Mouse (Mus musculus) layer of hippocampus, postnatal 14 days (tissue): ENCODE measurements around the gene H2-D1. TPM values are rescaled to one million over a fixed set of nuclear protein-coding genes. Genes with fewer than 3 reads are reported as not detected.
"Not testable (repeated sequence)": the region's sequence is repeated elsewhere in the genome, so short reads cannot be mapped to it uniquely, and the experiment has no call there.

Experiments
- DNase-seq, 2 experiments: peaks; one replicate each; pipeline ENCODE4 v3.0.0; 2021 to 2022; ENCODE audit warnings: low spot score in 2 of 2, mixed read lengths in 1 of 2
- long read RNA-seq, 2 experiments: library from polyadenylated mRNA; stranded (forward); transcript quantifications; one replicate each; pipeline ENCODE4 v2.0.0; 2021
- total RNA-seq, 2 experiments: library from RNA; stranded (reverse); gene quantifications; 2 replicates each; pipeline ENCODE4 v1.2.3; 2021

H2-D1 gene
- total RNA-seq = 10 to 100 TPM; 14.5 to 14.8 TPM
- long read RNA-seq, experiment 1, transcript H2-D1-202 (8 exons, 2,102 nt) = major isoform, 33 of 42 reads
- long read RNA-seq, experiment 1, partial matches to known transcripts = 3 of 42 reads
- long read RNA-seq, experiment 1, other reads (novel, unspliced or antisense) = 6 of 42 reads
- long read RNA-seq, experiment 2, transcript H2-D1-202 (8 exons, 2,102 nt) = major isoform, 49 of 64 reads
- long read RNA-seq, experiment 2, partial matches to known transcripts = 6 of 64 reads
- long read RNA-seq, experiment 2, other reads (novel, unspliced or antisense) = 9 of 64 reads

DNA sequence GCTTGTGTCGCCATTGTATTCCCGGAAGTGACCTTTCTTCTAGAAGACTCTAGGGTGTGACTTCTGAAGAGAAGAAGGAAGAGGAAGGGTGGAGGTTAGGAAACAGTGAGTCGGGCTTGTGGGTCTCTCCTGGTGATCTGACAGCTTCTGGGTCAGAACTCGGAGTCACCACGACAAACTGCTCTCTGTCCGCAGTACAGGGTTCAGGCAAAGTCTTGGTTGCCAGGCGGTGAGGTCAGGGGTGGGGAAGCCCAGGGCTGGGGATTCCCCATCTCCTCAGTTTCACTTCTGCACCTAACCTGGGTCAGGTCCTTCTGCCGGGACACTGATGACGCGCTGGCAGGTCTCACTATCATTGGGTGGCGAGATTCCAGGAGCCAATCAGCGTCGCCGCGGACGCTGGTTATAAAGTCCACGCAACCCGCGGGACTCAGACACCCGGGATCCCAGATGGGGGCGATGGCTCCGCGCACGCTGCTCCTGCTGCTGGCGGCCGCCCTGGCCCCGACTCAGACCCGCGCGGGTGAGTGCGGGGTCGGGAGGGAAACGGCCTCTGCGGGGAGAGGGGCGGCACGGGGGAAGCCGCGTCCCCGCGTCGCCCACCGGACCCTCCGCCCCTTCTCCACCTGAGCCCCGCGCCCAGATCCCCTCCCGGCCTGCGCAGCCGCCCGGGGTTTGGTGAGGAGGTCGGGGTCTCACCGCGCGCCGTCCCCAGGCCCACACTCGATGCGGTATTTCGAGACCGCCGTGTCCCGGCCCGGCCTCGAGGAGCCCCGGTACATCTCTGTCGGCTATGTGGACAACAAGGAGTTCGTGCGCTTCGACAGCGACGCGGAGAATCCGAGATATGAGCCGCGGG lies at the start of gene H2-D1:
Gene H2-D1, plus strand, starts transcription at position 67 of the 859 bp plus-strand sequence.
- peak; percentile 94 to 97 for DNase-seq

DNA sequence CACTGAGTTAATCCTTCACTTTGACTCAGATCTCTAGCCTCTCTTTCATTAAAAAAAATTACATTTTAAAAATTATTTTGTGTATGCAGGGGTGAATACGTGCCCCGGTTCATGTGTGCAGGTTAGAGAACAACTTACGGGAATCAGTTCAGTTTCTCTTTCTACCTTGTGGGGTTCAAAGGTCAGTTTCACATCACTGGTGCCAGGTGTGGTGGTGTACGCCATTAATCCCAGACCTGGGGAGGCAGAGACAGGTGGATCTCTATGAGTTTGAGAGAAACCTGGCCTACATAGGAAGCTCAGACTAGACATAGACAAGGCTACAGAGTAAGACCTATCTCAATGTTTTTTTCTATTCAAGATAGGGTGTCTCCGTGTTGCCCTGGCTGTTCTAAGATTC lies 49.5 kb upstream of the H2-D1 start:
- no peak for DNase-seq

DNA sequence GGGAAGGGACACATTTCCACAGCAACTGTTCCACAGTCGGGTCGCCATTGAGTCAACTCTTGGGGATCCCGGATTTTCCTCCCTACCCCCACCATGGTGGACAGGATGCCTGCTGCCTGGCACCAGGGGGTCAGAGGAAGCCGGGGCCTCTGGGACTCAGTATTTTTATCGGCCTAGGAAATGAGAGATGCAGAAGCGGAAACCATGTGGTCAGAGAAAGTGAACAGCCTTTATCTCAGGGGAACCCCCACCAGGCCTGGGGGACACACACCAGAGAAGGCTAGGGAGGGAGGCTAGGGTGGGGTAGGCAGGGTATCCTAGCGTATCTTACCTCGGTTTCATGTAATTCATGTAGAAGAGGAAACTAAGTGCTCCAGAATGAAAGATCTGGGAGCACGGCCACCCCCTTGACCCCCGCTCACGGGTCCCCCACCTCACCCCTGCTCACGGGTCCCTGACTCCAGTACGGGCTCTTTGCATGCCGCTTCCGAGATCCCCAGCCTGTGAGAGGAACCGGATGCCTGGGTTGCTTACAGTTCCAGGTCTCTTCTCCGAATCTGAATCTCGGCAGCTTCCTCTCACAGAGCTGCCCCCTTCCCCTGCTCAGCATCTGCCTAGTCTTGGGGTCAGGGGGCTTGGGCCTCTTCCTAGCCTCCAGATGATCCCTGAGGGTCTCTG lies 43.9 kb upstream of the H2-D1 start:
- DNase-seq = no peak

DNA sequence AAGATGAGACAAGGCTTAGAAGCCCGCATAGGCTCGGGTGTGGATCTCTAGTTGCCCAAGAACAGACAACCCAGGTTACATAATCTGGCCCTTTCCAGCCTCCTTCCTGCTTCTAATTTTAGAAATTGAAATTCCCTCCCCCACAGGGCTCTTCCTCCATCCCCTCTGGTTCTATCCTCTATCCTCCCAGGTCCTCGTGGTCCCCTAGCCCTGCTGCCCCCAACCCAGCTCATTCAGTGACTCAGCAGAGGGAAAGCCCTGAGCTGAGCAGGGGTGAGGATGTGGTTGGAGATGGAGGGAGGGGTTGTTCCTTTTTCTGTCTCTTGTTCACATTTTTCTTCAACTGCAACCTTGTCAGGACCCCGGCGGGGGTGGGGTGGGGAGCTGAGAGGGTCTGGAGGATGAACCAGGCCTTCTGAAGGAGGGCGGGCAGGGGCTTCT lies 42.9 kb upstream of the H2-D1 start:
- no peak for DNase-seq

DNA sequence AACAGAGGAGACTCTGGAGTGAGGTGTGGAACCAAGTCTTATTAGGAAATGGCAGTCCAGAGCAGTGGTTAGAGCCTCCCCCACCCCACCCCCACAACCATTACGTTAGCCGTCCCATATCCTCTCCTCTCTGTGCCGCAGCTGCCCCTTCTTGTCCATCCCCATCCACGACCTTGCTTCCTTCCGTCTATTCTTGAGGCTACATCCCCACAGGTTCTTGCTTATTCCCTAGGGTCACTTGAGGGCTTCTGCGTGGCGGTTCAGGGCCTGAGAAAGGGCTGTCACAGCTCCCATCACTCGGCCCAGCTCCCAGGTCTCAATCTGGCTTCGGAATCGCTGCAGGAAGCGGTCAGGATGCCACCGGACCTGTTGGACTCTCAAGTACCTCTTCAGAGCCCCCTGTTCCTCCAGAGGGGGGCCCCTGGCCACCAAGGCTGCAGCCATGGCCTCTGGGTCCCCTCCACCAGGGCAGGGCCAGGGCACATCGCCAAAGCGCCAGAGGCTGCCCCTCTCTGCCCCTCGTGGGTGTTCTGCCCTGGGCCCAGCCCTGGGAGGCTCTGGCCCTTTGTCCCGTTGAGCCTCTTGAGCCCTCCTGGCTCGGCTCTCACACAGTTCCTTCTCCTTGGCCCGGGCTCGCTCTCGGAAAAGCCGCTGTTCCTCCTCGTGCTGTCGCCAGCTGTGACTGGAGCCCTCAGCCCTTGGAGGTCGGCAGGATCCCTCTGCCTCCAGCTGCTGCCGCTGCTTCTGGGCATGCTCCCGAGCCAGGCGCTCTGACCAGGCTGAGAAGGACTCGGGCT lies 42.2 kb upstream of the H2-D1 start, which contains the start of gene Gm16181:
Gene Gm16181, plus strand, starts transcription at position 679 of the 797 bp plus-strand sequence.
- no peak for DNase-seq

DNA sequence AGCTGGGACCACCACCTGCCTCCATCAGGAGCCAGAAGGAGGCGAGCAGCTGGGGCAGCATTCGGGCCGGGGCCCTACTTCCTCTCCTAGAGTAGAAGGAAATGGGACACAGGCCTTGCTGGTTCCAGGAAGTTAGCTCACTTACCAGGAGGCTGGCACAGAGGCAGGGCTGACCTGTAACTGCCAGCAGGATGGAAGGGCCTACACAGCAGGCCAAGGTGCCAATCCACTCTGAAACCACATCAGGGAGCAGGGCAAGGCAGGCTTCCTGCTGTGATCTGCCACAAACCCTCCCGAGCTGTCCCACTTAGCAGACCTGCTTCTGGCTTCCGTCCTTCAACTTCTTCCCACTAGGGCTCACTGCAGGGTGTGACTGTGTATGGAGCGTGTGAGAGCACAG lies 40.2 kb upstream of the H2-D1 start:
- no peak for DNase-seq

DNA sequence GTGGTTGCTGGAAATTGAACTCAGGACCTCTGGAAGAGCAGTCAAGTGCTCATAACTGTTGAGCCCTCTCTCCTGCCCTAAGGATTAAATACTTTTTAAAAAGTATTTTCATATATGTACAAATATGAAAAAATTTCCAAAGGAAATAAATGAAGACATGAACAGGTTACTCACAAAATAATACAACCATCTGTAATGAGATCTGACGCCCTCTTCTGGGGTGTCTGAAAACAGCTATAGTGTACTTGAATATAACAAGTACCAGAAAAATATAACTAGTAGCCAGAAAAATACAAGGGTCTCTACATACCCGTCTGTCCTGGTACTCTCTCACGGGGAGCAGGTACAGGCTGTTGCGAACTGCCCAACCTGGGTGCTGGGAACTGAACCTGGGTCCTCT lies 37.9 kb upstream of the H2-D1 start:
- no peak for DNase-seq

DNA sequence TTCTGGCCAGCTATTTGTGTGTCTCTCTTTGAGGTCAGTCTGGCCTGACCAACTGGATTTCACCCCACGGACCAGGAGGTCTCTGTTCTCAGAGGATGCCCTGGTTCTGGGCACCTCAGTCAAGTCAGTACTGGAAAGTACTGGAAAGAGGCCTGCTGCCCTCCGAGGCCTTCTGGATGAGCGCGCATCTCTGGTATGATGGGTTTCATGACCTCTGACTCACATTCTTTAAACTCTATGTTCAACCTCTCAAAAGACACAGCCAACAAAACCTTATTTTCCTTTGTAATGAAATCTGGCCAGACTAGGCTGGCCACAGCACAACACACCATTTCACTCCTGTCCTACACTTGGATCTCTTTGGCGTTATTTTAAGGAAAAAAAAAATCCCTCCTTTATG lies 37.1 kb upstream of the H2-D1 start:
- DNase-seq = no peak

DNA sequence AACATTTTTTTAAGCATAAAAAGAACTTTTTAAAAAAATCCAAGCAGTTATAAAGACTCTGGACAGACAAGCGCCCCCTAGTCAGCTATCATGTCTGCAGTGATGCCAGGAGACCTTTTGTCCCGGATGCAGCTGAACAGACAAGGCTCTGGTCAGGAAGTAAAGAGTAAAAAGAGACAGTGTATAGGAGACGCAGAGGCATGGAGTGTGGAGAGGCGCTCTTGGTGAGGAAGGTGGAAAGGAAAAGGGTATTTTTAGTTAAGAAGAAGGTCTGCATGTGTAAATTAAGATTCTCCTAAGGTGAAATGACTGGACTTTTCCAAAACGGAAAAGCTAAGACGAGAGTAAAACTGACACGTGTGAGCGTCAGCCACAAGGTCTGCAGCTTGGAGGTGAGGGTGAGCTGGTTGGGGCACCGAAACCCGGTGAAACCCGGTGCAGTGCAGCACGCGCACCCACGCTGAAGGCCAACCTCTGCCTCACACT lies 35.9 kb upstream of the H2-D1 start:
- DNase-seq = no peak

DNA sequence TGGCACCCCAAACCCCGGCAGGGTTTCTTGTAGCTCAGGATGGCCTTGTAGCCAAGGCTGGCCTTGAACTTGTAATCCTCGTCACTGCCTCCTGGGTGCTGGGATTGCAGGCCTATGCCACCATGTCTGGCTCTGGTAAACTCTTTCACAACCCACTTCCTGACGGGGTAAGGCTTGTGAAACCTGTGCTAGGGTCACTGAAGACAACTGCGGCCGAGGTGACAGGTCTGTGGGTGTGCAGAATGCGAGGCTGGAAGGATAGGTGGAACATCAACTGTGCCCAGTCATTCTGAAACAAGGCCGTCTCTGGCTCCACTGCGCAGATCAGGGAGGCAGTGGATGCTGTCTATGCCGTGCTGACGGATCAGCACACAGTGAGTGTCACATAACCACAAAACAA lies 31.5 kb upstream of the H2-D1 start:
- DNase-seq = no peak

DNA sequence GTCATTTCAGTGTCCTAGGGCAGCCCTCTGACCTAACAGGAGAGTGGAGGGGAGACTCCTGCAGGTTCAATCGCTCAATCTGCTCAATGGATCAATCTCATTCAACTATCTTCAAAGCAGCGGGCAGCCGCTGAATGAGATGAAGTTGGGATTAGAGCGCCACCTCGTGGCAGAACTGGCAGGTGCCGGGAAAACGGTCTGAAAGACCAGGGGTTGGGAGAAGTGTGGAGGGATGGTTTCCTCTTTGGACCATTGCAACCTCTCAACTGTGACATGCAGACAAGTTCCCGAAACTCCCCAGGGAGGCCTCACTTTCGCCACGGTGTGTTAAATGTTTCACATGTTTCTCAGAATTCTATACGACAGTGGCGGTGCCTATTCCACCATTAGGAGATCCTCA lies 30.5 kb upstream of the H2-D1 start:
- DNase-seq = peak; percentile 83 to 86

DNA sequence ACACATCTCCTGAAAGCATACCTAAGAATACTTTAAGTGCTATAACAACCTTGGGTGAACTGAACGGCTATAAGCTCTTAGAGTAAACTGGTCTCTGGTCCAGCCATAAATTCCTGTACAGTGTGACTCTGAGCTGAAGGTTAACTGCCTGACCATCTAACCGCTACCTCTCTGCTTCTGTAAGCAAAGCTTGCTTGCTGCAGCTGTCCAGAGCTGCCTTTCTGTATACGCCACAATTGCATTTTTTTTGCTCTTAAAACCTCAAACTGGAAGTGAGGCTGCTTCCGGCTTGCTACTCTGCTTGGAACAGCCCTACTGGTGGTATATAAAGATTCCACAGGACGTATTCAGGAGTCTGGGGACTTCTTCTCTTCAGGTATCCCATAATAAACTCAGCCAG lies 29.9 kb upstream of the H2-D1 start:
- DNase-seq = no peak

DNA sequence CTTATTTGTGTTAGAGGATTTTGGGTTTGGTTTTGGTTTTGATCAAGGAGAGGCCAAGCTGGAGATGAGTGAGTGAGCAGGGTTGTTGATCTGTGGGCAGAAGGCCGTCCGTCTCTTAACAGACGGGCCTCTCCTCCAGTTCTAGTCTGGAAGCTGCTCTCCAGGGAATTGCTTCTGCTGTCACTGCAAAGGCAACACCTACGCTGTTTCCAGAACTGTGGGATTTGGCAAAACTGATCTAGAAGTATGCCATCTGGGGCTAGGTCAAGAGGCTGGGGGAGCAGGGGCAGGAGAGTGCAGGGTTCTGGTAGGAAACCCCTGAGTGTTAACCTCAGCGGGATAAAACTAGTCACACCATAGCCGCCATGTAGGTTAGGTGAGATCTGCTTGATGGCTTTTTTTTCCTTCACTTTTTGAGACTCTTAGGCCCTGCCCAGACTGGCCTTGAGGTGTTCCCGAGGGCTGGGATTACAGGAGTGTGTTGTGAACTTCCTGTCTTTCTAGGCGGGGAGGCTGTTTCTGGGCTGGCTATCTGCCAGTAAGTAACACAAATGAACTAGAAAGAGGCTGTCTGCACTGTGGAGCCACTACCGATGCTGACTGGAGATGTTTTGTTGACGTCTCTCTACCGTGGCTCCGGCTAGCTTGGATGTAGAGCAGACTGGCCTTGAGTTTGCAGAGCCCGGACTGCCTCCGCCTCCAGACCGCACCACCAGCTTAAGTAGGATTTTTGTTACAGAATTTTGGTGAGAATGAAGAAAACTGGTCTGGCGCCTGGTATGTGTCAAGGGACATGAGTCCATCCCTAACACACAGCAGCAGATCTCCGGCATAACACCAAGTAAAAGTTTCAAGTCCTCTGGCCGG lies 29.2 kb upstream of the H2-D1 start, which contains the start of gene Atp6v1g2:
Gene Atp6v1g2, plus strand, starts transcription at position 547 of the 867 bp plus-strand sequence.
- no peak for DNase-seq

DNA sequence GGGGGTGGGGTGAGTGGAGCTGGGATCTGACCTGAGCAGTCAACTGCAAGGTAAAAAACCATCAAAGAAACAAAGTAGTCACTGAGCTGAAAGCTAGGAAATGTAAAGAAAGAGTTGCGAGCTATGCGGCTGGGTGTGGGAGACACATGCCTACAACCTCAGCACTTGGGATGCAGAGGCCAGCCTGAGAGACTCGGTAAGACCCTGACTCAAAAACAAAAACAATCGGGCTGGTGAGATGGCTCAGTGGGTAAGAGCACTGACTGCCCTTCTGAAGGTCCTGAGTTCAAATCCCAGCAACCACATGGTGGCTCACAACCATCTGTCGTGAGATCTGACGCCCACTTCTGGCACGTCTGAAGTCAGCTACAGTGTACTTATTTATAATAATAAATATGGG lies 28.4 kb upstream of the H2-D1 start:
- not testable (repeated sequence) for DNase-seq

DNA sequence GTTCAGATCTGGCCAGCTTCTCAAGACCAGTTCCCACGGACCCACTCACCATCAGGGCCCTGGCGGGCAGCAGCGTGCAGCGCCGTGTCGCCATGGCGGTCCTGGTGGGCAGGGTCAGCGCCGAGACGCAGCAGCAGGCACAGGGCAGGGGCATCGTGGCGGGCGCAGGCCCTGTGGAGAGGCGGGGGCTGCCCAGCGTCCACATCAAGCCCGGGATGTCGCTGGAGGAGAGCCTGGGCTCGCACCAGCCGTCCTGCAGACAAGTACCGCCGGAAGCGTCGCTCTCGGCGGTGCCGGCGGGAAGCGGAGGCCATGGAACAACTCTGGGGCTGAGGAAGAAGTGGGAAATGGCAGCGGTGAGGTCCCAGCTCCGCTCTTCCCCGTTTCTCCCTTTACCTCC lies 27.6 kb upstream of the H2-D1 start:
- DNase-seq = no peak

DNA sequence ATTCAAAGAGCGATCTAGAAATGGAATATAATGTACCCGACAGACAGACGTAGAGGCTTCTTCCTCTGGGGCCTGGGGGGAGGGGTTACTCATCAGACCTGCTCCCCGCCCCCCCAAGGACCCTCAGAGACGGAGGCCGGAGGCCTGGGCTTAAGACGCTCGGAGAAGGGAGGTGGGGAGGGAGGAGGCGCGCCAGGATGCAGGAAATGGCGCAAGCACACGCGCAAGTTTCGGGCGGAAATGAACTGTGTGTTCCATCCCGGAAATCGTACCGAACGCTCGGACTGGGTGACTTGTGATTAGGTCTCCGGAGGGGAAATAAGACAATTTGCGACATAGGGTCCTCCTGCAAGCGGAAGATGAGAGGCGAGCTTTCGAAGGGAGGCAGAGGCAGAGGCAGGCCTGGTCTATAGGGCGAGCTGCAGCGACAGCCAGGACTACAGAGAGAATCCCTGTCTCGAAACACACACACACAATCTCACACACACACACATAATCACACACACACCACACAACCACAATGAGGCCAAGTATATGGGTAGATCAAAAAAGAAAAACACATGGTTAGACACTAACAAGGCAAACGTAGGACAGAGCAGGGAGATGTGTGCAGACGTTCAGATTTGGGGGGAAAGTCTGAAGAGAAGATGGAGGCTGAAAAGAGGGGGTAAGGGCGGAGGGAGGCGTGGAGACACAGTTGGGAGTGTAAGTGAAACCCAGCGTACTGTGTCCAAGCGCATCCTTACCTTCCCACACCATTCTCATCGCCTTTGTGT lies 26.7 kb upstream of the H2-D1 start, which contains the start of gene Nfkbil1:
Gene Nfkbil1, minus strand, starts transcription at position 179 of the 776 bp plus-strand sequence.
- DNase-seq = peak; percentile 88 to 96

DNA sequence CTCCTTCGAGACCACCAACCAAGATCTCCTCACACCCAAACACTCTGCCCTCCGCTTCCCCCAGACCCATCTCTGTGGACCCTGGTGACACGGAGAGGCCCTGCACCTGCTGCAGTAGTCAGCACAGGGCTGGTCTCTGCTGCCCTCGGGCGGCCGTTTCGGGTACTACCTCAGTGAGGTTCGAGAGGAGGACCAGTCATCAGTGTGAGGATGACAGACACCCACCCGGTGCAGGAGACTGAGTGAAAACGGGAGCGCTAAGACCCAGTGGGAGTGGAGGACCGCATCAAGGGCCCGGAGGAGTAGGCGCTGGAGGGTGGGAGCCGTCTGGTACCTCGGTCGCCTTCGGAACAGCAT lies 26.2 kb upstream of the H2-D1 start:
- peak; percentile 99 to 100 for DNase-seq

DNA sequence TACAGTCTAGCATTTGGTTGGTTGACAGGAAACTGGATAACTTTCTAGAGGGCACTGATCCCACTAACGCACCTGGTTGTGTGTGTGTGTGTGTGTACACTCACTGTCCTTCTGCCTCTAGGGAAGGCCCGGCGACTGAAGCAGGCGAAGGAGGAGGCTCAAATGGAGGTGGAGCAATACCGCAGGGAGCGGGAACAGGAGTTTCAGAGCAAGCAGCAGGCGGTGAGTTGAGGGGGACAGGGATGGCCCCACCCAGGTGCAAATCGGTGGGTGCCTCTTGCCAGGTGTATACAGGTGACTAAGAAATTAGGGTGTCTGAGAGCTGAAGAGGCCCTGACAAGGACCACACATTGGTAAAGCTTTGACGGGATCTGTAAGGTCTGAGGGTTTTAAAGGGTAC lies 25.5 kb upstream of the H2-D1 start:
- no peak for DNase-seq

DNA sequence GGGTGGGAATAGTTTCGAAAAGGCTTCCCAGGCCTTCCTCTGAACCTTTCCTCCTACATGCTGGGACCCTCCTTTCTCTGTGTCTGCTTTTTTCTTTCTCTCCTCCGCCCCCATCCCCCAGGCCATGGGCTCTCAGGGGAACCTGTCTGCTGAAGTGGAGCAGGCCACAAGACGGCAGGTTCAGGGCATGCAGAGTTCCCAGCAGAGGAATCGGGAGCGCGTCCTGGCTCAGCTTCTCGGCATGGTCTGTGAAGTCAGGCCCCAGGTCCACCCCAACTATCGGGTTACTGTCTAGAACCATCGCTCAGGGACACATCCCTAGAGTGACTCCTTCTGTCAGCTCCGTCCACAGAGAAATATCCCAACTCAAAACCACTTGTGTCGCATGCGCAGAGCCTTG lies 25.0 kb upstream of the H2-D1 start:
- DNase-seq = no peak
